Mouse (Mus musculus) lung, postnatal 0 days (tissue): Measurements from ENCODE around the gene Abcb10. TPM values are rescaled to one million over a fixed set of nuclear protein-coding genes. Genes with fewer than 3 reads are reported as not detected.
"Not testable (repeated sequence)": the region's sequence is repeated elsewhere in the genome, so short reads cannot be mapped to it uniquely, and the experiment has no call there.

ENCODE experiments used
- ATAC-seq: fragments of 200-750 bp; cut with Nextera tagmentation; 2 replicates; pipeline ENCODE4 v1.8.0; 2017; ENCODE audit warnings: moderate library complexity
- DNase-seq: peaks from one replicate; pipeline ENCODE4 v3.0.0-alpha.2; 2016; ENCODE audit warnings: low spot score
- H3K27ac ChIP-seq: fragments of 300-500 bp; sonication (generic); 2 replicates; pipeline ENCODE4 v1.5.1; 2014; ENCODE audit warnings: antibody characterized with exemption, mild to moderate bottlenecking, low read length, mixed read lengths
- H3K27me3 ChIP-seq: fragments of 300-500 bp; sonication (generic); replicated peaks from 2 replicates; pipeline ENCODE4 v1.6.1; 2014; ENCODE audit warnings: low read length, mixed read lengths; ENCODE audit not compliant: insufficient read depth
- H3K36me3 ChIP-seq: fragments of 300-500 bp; sonication (generic); 2 replicates; pipeline ENCODE4 v1.6.1; 2014; ENCODE audit warnings: low read length, mixed read lengths; ENCODE audit not compliant: insufficient read depth
- H3K4me1 ChIP-seq: fragments of 300-500 bp; sonication (generic); 2 replicates; pipeline ENCODE4 v1.6.1; 2014; ENCODE audit warnings: antibody characterized with exemption, low read depth, low read length, mixed read lengths; ENCODE audit not compliant: insufficient read depth
- H3K4me2 ChIP-seq: fragments of 300-500 bp; sonication (generic); replicated peaks from 2 replicates; pipeline ENCODE4 v1.6.1; 2014; ENCODE audit warnings: low read depth, mild to moderate bottlenecking, low read length, moderate library complexity, mixed read lengths
- H3K4me3 ChIP-seq: fragments of 300-500 bp; sonication (generic); 2 replicates; pipeline ENCODE4 v1.5.1; 2014; ENCODE audit warnings: low read depth, low read length
- H3K9ac ChIP-seq: fragments of 300-500 bp; sonication (generic); replicated peaks from 2 replicates; pipeline ENCODE4 v1.6.1; 2014; ENCODE audit warnings: low read depth, mild to moderate bottlenecking
- H3K9me3 ChIP-seq: fragments of 300-500 bp; sonication (generic); 2 replicates; pipeline ENCODE4 v1.6.1; 2016; ENCODE audit warnings: low read length, mixed read lengths
- CTCF ChIP-seq: IDR thresholded peaks from 2 replicates; pipeline ENCODE4 v1.5.1; 2016; ENCODE audit warnings: antibody characterized with exemption, mild to moderate bottlenecking
- EP300 ChIP-seq: IDR thresholded peaks from 2 replicates; pipeline ENCODE4 v1.6.1; 2016; ENCODE audit warnings: antibody characterized with exemption, mild to moderate bottlenecking, control low read depth
- WGBS: fragments of 180-500 bp; shearing (Covaris S2); extraction: QIAGEN DNeasy Blood & Tissue Kit; methylation state at CpG from one replicate; pipeline ENCODE4 v1.1.7; 2014; 5-methylcytosine and 5-hydroxymethylcytosine counted together
- polyA plus RNA-seq: library from polyadenylated mRNA; unstranded; fragments of >200 nt; fragmentation: Nextera tagmentation; extraction: Ambion mirVana; gene quantifications from 2 replicates; pipeline ENCODE4 v1.2.1, GENCODE M21; 2015

Abcb10 gene
- polyA plus RNA-seq, 1 experiment from 2014 or later = 10.4 TPM

GRCm38 (mm10) chr8:124019782-124020181, 36.9 kb upstream of the Abcb10 start:
- peak; percentile 16 for DNase-seq
- ATAC-seq = no peak
- peak overlapping the region; percentile 85 for H3K4me2 ChIP-seq
- no peaks in the 10 kb centered on the region for H3K36me3 ChIP-seq
- no peak overlapping the region for H3K9ac ChIP-seq
- H3K4me1 ChIP-seq = peaks cover 5% of the 10 kb centered on the region; the same call in 1 of the 2 replicates
- TF ChIP-seq CTCF (no peak), EP300 (no peak)
- no peaks in the 10 kb centered on the region for H3K27me3 ChIP-seq
- H3K4me3 ChIP-seq = peak overlapping the region; percentile 70; the same call in 1 of the 2 replicates
- no peaks in the 10 kb centered on the region for H3K9me3 ChIP-seq
- H3K27ac ChIP-seq = no peak overlapping the region
- WGBS = 21% methylated on average over 13 of the region's 13 CpGs

DNA sequence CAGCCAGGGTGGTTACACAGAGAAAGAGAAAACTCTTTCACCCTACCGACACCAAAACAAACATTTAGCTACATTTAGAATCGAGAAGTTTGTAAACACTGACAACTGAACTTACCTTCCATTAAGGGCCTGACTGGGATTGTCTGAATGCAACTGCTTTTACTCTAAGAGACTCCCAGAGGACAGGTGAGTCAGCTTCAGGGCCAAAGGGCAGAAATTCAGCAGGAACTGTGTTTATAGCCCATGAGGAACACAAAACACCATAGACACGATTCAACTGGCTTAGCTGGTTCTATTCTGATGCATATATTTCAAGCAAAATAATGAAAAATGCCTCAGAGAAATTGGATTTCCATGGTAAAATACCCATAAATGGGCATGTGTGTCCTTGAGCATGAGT, 31.8 kb upstream of the Abcb10 start:
- DNase-seq (no peak), ATAC-seq (no peak)
- Histone ChIP-seq H3K4me3 (no peak overlapping the region), H3K27ac (no peak overlapping the region), H3K36me3 (no peaks in the 10 kb centered on the region), H3K27me3 (no peaks in the 10 kb centered on the region), H3K9ac (no peak overlapping the region), H3K4me1 (peaks cover 4% of the 10 kb centered on the region; the same call in 1 of the 2 replicates), H3K9me3 (no peaks in the 10 kb centered on the region), H3K4me2 (no peak overlapping the region)
- TF ChIP-seq EP300 = no peak
- TF ChIP-seq CTCF = no peak
- WGBS = 45% methylated on average over 3 of the region's 3 CpGs

GRCm38 (mm10) chr8:124014299-124014698, 31.4 kb upstream of the Abcb10 start:
- not testable (repeated sequence) for H3K36me3 ChIP-seq, DNase-seq, H3K4me1 ChIP-seq, H3K9ac ChIP-seq, H3K4me3 ChIP-seq, ATAC-seq, H3K9me3 ChIP-seq, H3K27me3 ChIP-seq, H3K4me2 ChIP-seq, H3K27ac ChIP-seq
- WGBS = 84% methylated on average over 7 of the region's 7 CpGs

DNA sequence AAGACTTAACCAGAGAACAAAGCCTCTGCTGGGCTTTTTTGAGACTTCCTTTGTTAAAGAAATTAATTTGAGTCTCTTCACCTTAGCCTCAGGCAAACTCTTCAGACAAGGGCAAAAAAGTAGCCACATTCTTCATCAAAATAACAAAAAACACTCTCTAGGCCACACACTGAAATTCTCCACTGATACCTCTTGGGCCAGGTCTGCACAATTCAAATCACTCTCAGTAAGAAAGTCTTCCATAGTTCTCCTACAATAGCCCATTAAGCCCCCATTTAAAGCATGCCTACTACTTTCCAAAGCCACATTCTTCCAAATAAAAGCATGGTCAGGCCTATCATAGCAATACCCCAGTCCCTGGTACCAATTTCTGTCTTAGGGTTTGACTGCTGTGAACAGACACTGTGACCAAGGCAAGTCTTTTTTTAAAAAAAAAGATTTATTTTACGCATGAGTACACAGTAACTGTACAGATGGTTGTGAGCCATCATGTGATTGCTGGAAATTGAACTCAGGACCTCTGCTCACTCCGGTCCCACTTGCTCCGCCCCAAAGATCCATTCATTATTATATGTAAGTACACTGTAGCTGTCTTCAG, 29.2 kb upstream of the Abcb10 start:
- 95% methylated on average over 3 of the region's 3 CpGs for WGBS
- H3K27me3 ChIP-seq = no peaks in the 10 kb centered on the region
- no peak for TF ChIP-seq CTCF
- no peaks in the 10 kb centered on the region for H3K9me3 ChIP-seq
- H3K36me3 ChIP-seq = peaks cover 6% of the 10 kb centered on the region; the same call in 1 of the 2 replicates
- no peak for ATAC-seq
- DNase-seq = no peak
- no peak overlapping the region for H3K9ac ChIP-seq
- H3K4me2 ChIP-seq = no peak overlapping the region
- no peak overlapping the region for H3K27ac ChIP-seq
- H3K4me3 ChIP-seq = no peak overlapping the region
- H3K4me1 ChIP-seq = no peaks in the 10 kb centered on the region

- TF ChIP-seq CTCF = no peak
- no peak overlapping the region for H3K27ac ChIP-seq
- no peak for ATAC-seq
- WGBS = 67% methylated on average over 3 of the region's 3 CpGs
- no peaks in the 10 kb centered on the region for H3K27me3 ChIP-seq
- H3K4me3 ChIP-seq = no peak overlapping the region
- no peak overlapping the region for H3K9ac ChIP-seq
- DNase-seq = no peak
- peaks cover 6% of the 10 kb centered on the region; the same call in 1 of the 2 replicates for H3K36me3 ChIP-seq
- no peaks in the 10 kb centered on the region for H3K9me3 ChIP-seq
- no peak overlapping the region for H3K4me2 ChIP-seq
- no peaks in the 10 kb centered on the region for H3K4me1 ChIP-seq
Measured at GRCm38 (mm10) chr8:124011580-124011979, 28.7 kb upstream of the Abcb10 start.

DNA sequence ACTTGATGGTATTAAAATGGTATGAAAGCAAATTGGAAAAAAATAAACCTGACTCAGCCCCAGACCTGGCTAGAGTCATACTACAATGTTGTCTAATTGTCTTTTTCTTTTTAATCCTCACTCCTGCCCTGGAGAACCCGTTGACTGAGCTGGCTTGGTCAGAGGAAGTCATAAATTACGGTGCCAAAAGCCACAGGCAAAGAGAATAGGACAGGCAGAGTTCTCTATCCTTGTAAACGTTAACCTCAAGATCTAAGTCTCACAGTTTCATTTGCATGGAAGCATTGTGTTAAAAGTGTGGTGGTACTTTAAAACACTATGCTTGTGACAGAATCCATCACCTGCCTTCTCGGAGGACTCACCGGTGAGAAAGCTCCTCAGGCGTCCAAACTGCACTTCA, 24.9 kb upstream of the Abcb10 start:
- Histone ChIP-seq H3K4me2 (no peak overlapping the region), H3K36me3 (peaks cover 26% of the 10 kb centered on the region; the same call in 1 of the 2 replicates), H3K27ac (no peak overlapping the region), H3K4me3 (no peak overlapping the region), H3K9me3 (no peaks in the 10 kb centered on the region), H3K4me1 (no peaks in the 10 kb centered on the region), H3K27me3 (no peaks in the 10 kb centered on the region), H3K9ac (no peak overlapping the region)
- no peak for TF ChIP-seq EP300
- no peak for TF ChIP-seq CTCF
- ATAC-seq = no peak
- WGBS = 73% methylated on average over 6 of the region's 6 CpGs
- no peak for DNase-seq
